Mouse (Mus musculus): ENCODE results near the gene Gm20390. TPM values are rescaled to one million over a fixed set of nuclear protein-coding genes. Genes with fewer than 3 reads are reported as not detected.

The Gm20390 gene
- polyA plus RNA-seq, 1 experiment, result 371 TPM

- TF ChIP-seq GATA1 (IDR thresholded peaks at IDR 0.05; ENCODE audit: low read length), result no peak
Measured at GRCm38 (mm10) chr11:93979502-93980049, 11.5 kb upstream of the Gm20390 start.

DNA sequence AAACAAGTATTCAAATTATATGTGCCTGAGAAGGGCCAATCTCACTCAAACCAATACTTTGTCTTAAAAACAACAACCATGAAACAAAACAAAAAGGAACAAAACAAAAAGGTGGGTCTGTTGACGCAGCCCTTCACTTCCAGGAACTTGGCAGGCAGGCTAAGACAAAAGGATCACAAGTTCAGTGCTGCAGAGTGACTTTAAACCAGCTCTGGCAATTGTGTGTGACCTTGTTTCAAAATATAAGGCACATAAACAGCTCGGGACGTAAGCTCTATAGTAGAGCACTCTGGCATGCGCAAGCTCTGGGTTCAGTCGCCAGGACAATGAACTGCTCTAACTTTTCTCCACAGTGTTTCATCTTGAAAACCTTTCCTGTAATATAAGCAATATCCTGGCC, 4.9 kb upstream of the Gm20390 start:
- TF ChIP-seq GATA1 (IDR thresholded peaks at IDR 0.05; ENCODE audit: low read length), result no peak

DNA sequence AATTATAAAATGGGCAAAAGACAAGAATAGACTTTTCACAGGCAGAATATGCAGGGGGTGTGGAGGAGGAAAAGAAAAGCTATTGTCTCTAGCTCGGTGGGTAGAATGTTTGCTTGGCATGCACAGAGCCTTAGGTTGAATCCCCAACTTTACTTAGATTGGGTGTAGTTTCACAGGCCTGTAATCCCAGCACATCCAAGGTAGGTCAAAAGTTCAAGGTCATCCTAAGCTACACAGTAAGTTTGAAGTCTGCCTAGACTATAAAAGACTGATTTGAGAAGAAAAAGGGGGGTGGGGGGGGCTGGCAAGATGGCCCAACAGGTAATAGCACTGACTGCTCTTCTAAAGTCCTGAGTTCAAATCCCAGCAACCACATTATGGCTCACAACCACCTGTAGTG, 1.7 kb upstream of the Gm20390 start:
- TF ChIP-seq GATA1 (IDR thresholded peaks at IDR 0.05; ENCODE audit: low read length), result no peak

DNA sequence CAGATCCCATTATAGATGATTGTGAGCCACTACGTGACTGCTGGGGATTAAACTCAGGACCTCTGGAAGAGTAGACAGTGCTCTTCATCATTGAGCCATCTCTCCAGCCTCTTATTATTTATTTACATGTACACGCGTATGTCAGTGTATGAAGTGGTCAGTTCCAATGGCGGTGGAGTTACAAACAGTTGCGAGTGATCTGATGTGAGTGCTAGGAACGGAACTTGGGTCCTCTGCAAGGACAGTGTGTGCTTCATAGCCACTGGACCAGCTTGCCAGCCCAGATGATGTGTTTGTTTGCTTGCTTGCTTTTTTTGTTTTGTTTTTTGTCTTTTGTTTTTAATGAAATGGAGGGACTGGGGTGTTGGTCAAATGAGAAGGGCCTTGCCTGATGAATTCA, 1.1 kb upstream of the Gm20390 start:
- TF ChIP-seq GATA1 (IDR thresholded peaks at IDR 0.05; ENCODE audit: low read length), result no peak

DNA sequence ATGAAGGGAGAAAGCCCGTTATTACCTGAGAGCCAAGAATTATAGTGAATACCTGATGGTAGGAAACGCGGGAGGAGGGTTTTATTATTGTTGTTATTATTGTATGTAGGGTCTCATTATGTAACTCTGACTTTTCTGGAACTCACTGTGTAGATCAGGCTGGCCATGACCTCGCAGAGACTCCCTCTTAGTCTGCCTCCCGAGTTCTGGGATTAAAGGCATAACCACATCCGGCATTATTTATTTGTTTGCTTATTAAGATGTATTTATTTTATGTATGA, 695 bp upstream of the Gm20390 start:
- TF ChIP-seq GATA1 (IDR thresholded peaks at IDR 0.05; ENCODE audit: low read length), result no peak

DNA sequence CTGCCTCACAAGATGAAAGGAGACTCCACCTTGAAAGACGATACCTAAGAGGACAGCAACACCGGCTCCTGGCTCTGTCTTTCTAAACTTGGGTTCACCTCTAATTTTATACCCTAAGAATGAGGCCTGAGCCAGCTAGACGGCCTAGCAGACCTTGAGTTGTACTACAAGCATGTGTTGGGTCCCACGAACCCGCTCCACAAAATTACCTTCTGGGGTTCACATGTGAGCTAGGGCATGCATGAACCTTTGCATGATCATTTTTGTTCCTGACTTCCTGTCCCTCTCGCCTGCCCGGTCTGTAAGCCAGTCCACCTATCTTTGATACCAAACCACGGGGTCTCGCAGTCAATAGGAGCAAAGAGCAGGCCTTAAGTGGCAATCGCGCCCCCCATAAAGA, 712 bp downstream of the Gm20390 start:
- TF ChIP-seq GATA1 (IDR thresholded peaks at IDR 0.05; ENCODE audit: low read length), result no peak

DNA sequence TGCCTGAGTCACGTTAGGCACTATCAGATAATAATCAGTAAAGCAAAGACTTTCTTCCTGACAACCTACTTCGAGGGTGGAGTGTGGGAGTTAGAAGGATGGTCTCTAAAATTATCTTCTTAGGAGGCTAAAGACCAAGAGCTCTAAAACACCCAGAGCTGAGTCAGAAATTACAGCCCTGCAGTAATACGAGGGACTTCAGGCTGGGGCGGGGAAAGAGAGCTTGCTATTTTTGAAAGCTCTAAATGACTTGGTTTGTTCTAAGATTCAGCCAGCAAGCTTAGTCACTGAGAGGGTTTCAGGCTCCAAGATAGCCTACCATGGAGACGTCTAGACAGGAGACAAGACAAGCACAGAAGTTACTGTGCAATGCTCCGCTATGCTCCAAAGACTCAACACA, 2.7 kb downstream of the Gm20390 start:
- TF ChIP-seq GATA1 (IDR thresholded peaks at IDR 0.05; ENCODE audit: low read length), result no peak

DNA sequence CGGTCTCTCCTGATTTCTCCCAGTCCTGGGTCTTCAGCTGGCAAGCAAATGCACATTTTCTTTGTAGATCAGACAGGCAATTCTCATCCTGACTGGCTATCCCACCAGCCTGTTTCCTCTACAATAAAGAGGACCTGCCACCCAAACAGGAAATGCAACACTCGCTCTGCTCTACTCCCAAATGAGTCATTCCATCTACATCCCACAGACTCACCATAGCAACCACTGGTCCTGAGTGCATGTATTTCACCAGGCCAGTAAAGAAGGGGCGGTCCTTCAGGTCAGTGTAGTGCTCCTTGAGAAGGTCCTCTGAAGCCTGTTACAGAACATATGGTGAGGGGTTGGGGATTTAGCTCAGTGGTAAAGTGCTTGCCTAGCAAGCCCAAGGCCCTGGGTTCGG, 5.1 kb downstream of the Gm20390 start:
- TF ChIP-seq GATA1 (IDR thresholded peaks at IDR 0.05; ENCODE audit: low read length), result no peak

GRCm38 (mm10) chr11:93961482-93961881, 6.6 kb downstream of the Gm20390 start:
- TF ChIP-seq GATA1 (IDR thresholded peaks at IDR 0.05; ENCODE audit: low read length), result no peak

DNA sequence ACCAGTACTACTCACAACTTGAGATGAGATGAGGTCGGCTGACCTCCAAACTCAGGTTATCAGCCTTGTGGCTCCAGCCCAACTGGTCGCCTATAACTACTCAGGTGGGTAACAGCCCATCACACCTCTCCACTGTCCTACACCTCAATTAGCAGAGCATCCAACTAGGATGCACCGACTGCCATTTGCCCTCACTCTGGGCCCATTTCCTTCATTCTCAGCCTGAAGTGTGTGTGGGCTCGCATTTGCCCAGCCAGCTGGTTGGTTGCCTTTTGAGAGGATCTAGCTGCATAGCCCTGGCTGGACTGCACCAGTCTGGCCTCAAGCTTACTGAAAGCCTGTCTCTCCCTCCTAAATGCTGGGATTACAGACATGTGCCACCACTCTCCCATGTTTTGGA, 10.3 kb downstream of the Gm20390 start:
- TF ChIP-seq GATA1 (IDR thresholded peaks at IDR 0.05; ENCODE audit: low read length), result no peak

DNA sequence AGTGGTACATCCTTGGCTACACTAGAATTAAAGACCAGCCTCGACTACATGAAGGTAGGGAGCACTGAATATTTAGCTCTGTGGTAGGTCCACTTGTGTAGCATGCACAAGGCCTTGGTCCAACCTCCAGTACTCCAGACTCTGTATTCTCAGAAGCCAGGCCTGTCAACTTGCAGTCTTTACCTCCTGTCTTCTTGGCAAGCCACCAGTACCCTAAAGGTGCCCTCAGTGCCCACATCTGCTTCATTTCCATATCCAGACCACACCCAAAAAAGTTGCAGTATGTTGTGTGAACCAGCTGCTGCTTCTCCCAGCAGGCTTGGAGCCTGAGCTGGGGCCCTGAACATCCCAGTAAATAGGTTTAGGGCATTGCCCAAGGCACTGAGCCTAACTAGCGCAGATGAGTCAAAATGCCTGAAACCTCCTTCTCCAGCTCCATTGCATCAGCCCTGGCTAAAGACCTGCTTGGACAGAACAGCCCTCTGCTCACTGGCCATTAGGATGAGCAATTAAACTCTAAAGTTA, 11.0 kb downstream of the Gm20390 start:
- TF ChIP-seq GATA1 (IDR thresholded peaks at IDR 0.05; ENCODE audit: low read length), result no peak

- TF ChIP-seq GATA1 (IDR thresholded peaks at IDR 0.05; ENCODE audit: low read length), result no peak
Measured at GRCm38 (mm10) chr11:93956159-93956558, 11.9 kb downstream of the Gm20390 start, which contains the start of gene Nme2. Gene Nme2, minus strand, starts transcription at chr11:93956259.

- no peak for TF ChIP-seq GATA1 (IDR thresholded peaks at IDR 0.05; ENCODE audit: low read length)
Measured at GRCm38 (mm10) chr11:93955256-93956150, 12.6 kb downstream of the Gm20390 start.

DNA sequence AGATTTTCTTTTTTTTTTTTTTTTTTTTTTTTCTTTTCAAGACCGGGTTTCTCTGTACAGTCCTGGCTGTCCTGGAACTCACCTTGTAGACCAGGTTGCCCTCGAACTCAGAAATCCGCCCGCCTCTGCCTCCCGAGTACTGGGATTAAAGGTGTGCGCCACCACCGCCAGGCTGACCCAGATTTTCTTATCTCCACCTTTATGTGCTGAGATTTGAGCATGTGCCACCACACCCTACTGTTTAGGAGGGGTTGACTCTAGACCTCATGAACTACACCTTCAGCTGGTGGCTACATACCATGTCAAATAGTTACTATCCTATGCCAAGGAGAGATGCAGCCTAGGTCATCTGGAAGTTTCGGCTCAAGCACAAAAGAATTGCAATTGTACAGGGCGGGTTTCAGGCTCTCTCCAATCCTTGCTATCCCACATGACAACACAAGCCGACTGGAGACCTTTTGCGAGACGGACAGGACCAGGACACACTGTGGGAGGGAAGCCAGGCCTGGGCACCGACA, 13.3 kb downstream of the Gm20390 start:
- TF ChIP-seq GATA1 (IDR thresholded peaks at IDR 0.05; ENCODE audit: low read length), result no peak

DNA sequence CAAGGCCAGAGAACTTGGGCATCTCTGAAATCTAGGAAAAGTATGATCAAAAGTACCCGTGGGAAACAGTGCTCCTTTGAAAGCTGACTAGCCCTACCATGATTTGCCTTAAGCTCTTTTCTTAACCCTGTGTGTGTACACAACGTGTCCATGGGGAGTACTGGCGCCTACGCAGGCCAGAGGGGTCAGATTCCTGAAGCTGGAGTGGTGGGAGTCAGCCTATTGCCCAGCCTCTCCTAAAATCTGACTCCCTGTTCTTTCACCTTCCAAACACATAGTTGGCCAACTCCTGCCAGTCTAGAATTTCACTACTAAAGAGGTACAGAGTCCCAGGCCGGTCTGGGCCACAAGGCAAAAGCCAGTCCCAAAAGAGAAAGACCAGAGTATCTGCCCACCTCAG, 15.7 kb downstream of the Gm20390 start:
- no peak for TF ChIP-seq GATA1 (IDR thresholded peaks at IDR 0.05; ENCODE audit: low read length)

GRCm38 (mm10) chr11:93950045-93950444, 18.0 kb downstream of the Gm20390 start:
- TF ChIP-seq GATA1 (IDR thresholded peaks at IDR 0.05; ENCODE audit: low read length), result no peak
